Mouse (Mus musculus) intestine, embryonic 16.5 days (tissue): Measurements from ENCODE around the gene Wdr53. TPM values are rescaled to one million over a fixed set of nuclear protein-coding genes. Genes with fewer than 3 reads are reported as not detected.
"Not testable (repeated sequence)": the region's sequence is repeated elsewhere in the genome, so short reads cannot be mapped to it uniquely, and the experiment has no call there.

Experiments used
- ATAC-seq: fragments of 200-750 bp; cut with Nextera tagmentation; 2 replicates; pipeline ENCODE4 v1.8.0; 2017; ENCODE audit warnings: moderate TSS enrichment, moderate library complexity
- H3K27ac ChIP-seq: fragments of 300-500 bp; sonication (generic); 2 replicates; pipeline ENCODE4 v1.5.1; 2014; ENCODE audit warnings: mild to moderate bottlenecking, low read length
- H3K27me3 ChIP-seq: fragments of 300-500 bp; sonication (generic); replicated peaks from 2 replicates; pipeline ENCODE4 v1.6.1; 2014; ENCODE audit warnings: low read length, control low read depth, mixed read lengths; ENCODE audit not compliant: control insufficient read depth, insufficient read depth
- H3K36me3 ChIP-seq: fragments of 300-500 bp; sonication (generic); 2 replicates; pipeline ENCODE4 v1.6.1; 2014; ENCODE audit warnings: low read length, control low read depth; ENCODE audit not compliant: control insufficient read depth, insufficient read depth
- H3K4me1 ChIP-seq: fragments of 300-500 bp; sonication (generic); 2 replicates; pipeline ENCODE4 v1.6.1; 2014; ENCODE audit warnings: low read length, control low read depth, mixed read lengths; ENCODE audit not compliant: control insufficient read depth, insufficient read depth
- H3K4me2 ChIP-seq: fragments of 300-500 bp; sonication (generic); 2 replicates; pipeline ENCODE4 v1.6.1; 2014; ENCODE audit warnings: low read depth, low read length, control low read depth
- H3K4me3 ChIP-seq: fragments of 300-500 bp; sonication (generic); 2 replicates; pipeline ENCODE4 v1.5.1; 2014; ENCODE audit warnings: mild to moderate bottlenecking, low read length
- H3K9ac ChIP-seq: fragments of 300-500 bp; sonication (generic); 2 replicates; pipeline ENCODE4 v1.6.1; 2014; ENCODE audit warnings: low read depth, low read length
- H3K9me3 ChIP-seq: fragments of 300-500 bp; sonication (generic); 2 replicates; pipeline ENCODE4 v1.6.1; 2016; ENCODE audit warnings: low read length, control low read depth; ENCODE audit not compliant: control insufficient read depth
- WGBS: fragments of 180-500 bp; shearing (Covaris S2); extraction: QIAGEN DNeasy Blood & Tissue Kit; methylation state at CpG from one replicate; pipeline ENCODE4 v1.1.7; 2014; 5-methylcytosine and 5-hydroxymethylcytosine counted together
- polyA plus RNA-seq: library from polyadenylated mRNA; unstranded; fragments of >200 nt; fragmentation: Nextera tagmentation; extraction: Ambion mirVana; gene quantifications from 2 replicates; pipeline ENCODE4 v1.2.1, GENCODE M21; 2015

Gene Wdr53
- polyA plus RNA-seq, 1 experiment from 2014 or later: 17.6 TPM

- H3K9me3 ChIP-seq, H3K4me1 ChIP-seq, ATAC-seq, H3K4me3 ChIP-seq, H3K36me3 ChIP-seq, H3K27me3 ChIP-seq, H3K9ac ChIP-seq, H3K27ac ChIP-seq, H3K4me2 ChIP-seq: not testable (repeated sequence)
- WGBS: 84% methylated on average over 3 of the region's 3 CpGs
These were observed 15.0 kb upstream of the Wdr53 start for GRCm38 (mm10) chr16:32232050-32232449.

- H3K4me1 ChIP-seq: no peaks in the 10 kb centered on the region
- no peak for ATAC-seq
- H3K9ac ChIP-seq: no peak overlapping the region
- H3K27ac ChIP-seq: no peak overlapping the region
- 91% methylated on average over 19 of the region's 19 CpGs for WGBS
- no peaks in the 10 kb centered on the region for H3K9me3 ChIP-seq
- H3K4me3 ChIP-seq: no peak overlapping the region
- no peaks in the 10 kb centered on the region for H3K27me3 ChIP-seq
- H3K4me2 ChIP-seq: no peak overlapping the region
- H3K36me3 ChIP-seq: peaks cover 3% of the 10 kb centered on the region; the same call in 1 of the 2 replicates
These were observed 8.9 kb upstream of the Wdr53 start for GRCm38 (mm10) chr16:32237930-32238680.

GRCm38 (mm10) chr16:32239428-32240312, 7.4 kb upstream of the Wdr53 start:
- ATAC-seq: no peak
- 83% methylated on average over 2 of the region's 2 CpGs for WGBS

GRCm38 (mm10) chr16:32243901-32244300, 3.1 kb upstream of the Wdr53 start:
- H3K27me3 ChIP-seq: no peaks in the 10 kb centered on the region

More at GRCm38 (mm10) chr16:32239428-32240312, 7.4 kb upstream of the Wdr53 start:
- no peaks in the 10 kb centered on the region for H3K27me3 ChIP-seq
- no peak overlapping the region for H3K27ac ChIP-seq
- no peaks in the 10 kb centered on the region for H3K9me3 ChIP-seq
- H3K9ac ChIP-seq: no peak overlapping the region
- no peak overlapping the region for H3K4me2 ChIP-seq
- no peaks in the 10 kb centered on the region for H3K36me3 ChIP-seq
- 0 out of 2 replicates have a peak, but pooled peaks cover 2% of the 10 kb centered on the region for H3K4me1 ChIP-seq
- no peak overlapping the region for H3K4me3 ChIP-seq

GRCm38 (mm10) chr16:32246351-32246791, 656 bp upstream of the Wdr53 start:
- peak; percentile 68 for ATAC-seq
- peak overlapping the region; percentile 95 for H3K9ac ChIP-seq
- under 1% methylated on average over 40 of the region's 41 CpGs for WGBS

More at GRCm38 (mm10) chr16:32243901-32244300, 3.1 kb upstream of the Wdr53 start:
- no peak overlapping the region for H3K9ac ChIP-seq
- no peak for ATAC-seq
- H3K4me3 ChIP-seq: no peak overlapping the region
- H3K4me1 ChIP-seq: peaks cover 16% of the 10 kb centered on the region
- H3K9me3 ChIP-seq: no peaks in the 10 kb centered on the region
- no peak overlapping the region for H3K4me2 ChIP-seq
- whole genome bisulfite sequencing: 92% methylated on average over 3 of the region's 3 CpGs
- H3K36me3 ChIP-seq: no peaks in the 10 kb centered on the region
- H3K27ac ChIP-seq: no peak overlapping the region

GRCm38 (mm10) chr16:32264225-32264624, 17.2 kb downstream of the Wdr53 start:
- H3K27ac ChIP-seq, H3K36me3 ChIP-seq, H3K4me2 ChIP-seq, H3K4me1 ChIP-seq, ATAC-seq, H3K9ac ChIP-seq, H3K27me3 ChIP-seq, H3K4me3 ChIP-seq, H3K9me3 ChIP-seq: not testable (repeated sequence)
- 91% methylated on average over 2 of the region's 2 CpGs for WGBS

More at GRCm38 (mm10) chr16:32246351-32246791, 656 bp upstream of the Wdr53 start:
- H3K9me3 ChIP-seq: no peaks in the 10 kb centered on the region
- H3K36me3 ChIP-seq: no peaks in the 10 kb centered on the region
- H3K4me3 ChIP-seq: peak overlapping the region; percentile 93
- H3K4me1 ChIP-seq: peaks cover 18% of the 10 kb centered on the region
- H3K4me2 ChIP-seq: peak overlapping the region; percentile 82
- H3K27ac ChIP-seq: peak overlapping the region; percentile 95
- no peaks in the 10 kb centered on the region for H3K27me3 ChIP-seq

GRCm38 (mm10) chr16:32271291-32271690, 24.3 kb downstream of the Wdr53 start, which contains the start of gene Smco1:
Gene Smco1, plus strand, starts transcription at chr16:32271468.
- Histone ChIP-seq H3K36me3 (no peaks in the 10 kb centered on the region), H3K27ac (no peak within 1 kb of the TSS), H3K9me3 (no peaks in the 10 kb centered on the region), H3K4me2 (no peak within 1 kb of the TSS), H3K4me1 (no peaks in the 10 kb centered on the region), H3K9ac (no peak within 1 kb of the TSS), H3K27me3 (no peaks in the 10 kb centered on the region), H3K4me3 (no peak within 1 kb of the TSS)
- no peak for ATAC-seq
- 86% methylated on average over 11 of the region's 11 CpGs for WGBS

- ATAC-seq: no peak
- H3K4me1 ChIP-seq: no peaks in the 10 kb centered on the region
- no peak overlapping the region for H3K4me3 ChIP-seq
- H3K9ac ChIP-seq: no peak overlapping the region
- WGBS: 55% methylated on average over 9 of the region's 9 CpGs
- H3K27me3 ChIP-seq: no peaks in the 10 kb centered on the region
- no peak overlapping the region for H3K4me2 ChIP-seq
- no peaks in the 10 kb centered on the region for H3K9me3 ChIP-seq
- no peak overlapping the region for H3K27ac ChIP-seq
- no peaks in the 10 kb centered on the region for H3K36me3 ChIP-seq
These were observed 26.3 kb downstream of the Wdr53 start for GRCm38 (mm10) chr16:32273338-32273737.

- no peak for ATAC-seq
- peaks cover 3% of the 10 kb centered on the region for H3K4me1 ChIP-seq
These were observed 28.0 kb downstream of the Wdr53 start for GRCm38 (mm10) chr16:32275041-32275440.

More at GRCm38 (mm10) chr16:32275041-32275440, 28.0 kb downstream of the Wdr53 start:
- WGBS: 89% methylated on average over 6 of the region's 6 CpGs
- Histone ChIP-seq H3K4me2 (no peak overlapping the region), H3K4me3 (no peak overlapping the region), H3K36me3 (peaks cover 4% of the 10 kb centered on the region), H3K9me3 (0 out of 2 replicates have a peak, but pooled peaks cover 4% of the 10 kb centered on the region), H3K27ac (no peak overlapping the region), H3K27me3 (no peaks in the 10 kb centered on the region), H3K9ac (no peak overlapping the region)
